Mouse (Mus musculus) olfactory bulb, adult 2 months (tissue): ENCODE results near the gene Fcho2. TPM values are rescaled to one million over a fixed set of nuclear protein-coding genes. Genes with fewer than 3 reads are reported as not detected.
"Not testable (repeated sequence)": the region's sequence is repeated elsewhere in the genome, so short reads cannot be mapped to it uniquely, and the experiment has no call there.

Experiments
- H3K27ac ChIP-seq: fragments of 200-500 bp; 2 replicates; pipeline ENCODE4 v1.5.1; 2012; ENCODE audit warnings: low read depth, low read length; ENCODE audit not compliant: insufficient read depth
- H3K4me1 ChIP-seq: fragments of 200-500 bp; 2 replicates; pipeline ENCODE4 v1.6.1; 2012; ENCODE audit warnings: low read length; ENCODE audit not compliant: control insufficient read depth, insufficient read depth
- H3K4me3 ChIP-seq: fragments of 200-500 bp; 2 replicates; pipeline ENCODE4 v1.5.1; 2012; ENCODE audit warnings: mild to moderate bottlenecking, low read depth, low read length, moderate library complexity; ENCODE audit not compliant: insufficient read depth
- CTCF ChIP-seq: fragments of 200-500 bp; IDR thresholded peaks from 2 replicates; pipeline ENCODE4 v1.5.1; 2012; ENCODE audit warnings: low read depth, mild to moderate bottlenecking, low read length, moderate library complexity; ENCODE audit not compliant: insufficient read depth
- POLR2A ChIP-seq: fragments of 200-500 bp; IDR thresholded peaks from 2 replicates; pipeline ENCODE4 v1.6.1; 2012; ENCODE audit warnings: mild to moderate bottlenecking, low read depth, low read length, moderate library complexity; ENCODE audit not compliant: insufficient read depth
- WGBS: fragments of 180-500 bp; shearing (Covaris S2); methylation state at CpG from one replicate; pipeline ENCODE4 v1.1.7; 2018; 5-methylcytosine and 5-hydroxymethylcytosine counted together
- polyA plus RNA-seq: library from polyadenylated mRNA; stranded (reverse); fragments of >200 nt; gene quantifications from 2 replicates; pipeline ENCODE4 v1.2.4, GENCODE M21; 2012; ENCODE audit warnings: low replicate concordance; ENCODE audit not compliant: missing spikeins, insufficient read depth, insufficient read length

The Fcho2 gene
- polyA plus RNA-seq, 1 experiment: not detected

- 73% methylated on average over 4 of the region's 4 CpGs for WGBS
- Histone ChIP-seq H3K27ac (no peak overlapping the region), H3K4me3 (no peak overlapping the region), H3K4me1 (no peaks in the 10 kb centered on the region)
- no peak for TF ChIP-seq CTCF
- no peak for TF ChIP-seq POLR2A
These were observed 10.3 kb upstream of the Fcho2 start for GRCm38 (mm10) chr13:98825574-98825973.

- Histone ChIP-seq H3K4me1 (peaks cover 4% of the 10 kb centered on the region; the same call in 1 of the 2 replicates), H3K4me3 (no peak overlapping the region), H3K27ac (no peak overlapping the region)
- TF ChIP-seq POLR2A (no peak), CTCF (no peak)
- 82% methylated on average over 2 of the region's 2 CpGs for WGBS
These were observed 3.8 kb upstream of the Fcho2 start for GRCm38 (mm10) chr13:98819094-98819493.

GRCm38 (mm10) chr13:98818205-98818604 lies 3.0 kb upstream of the Fcho2 start:
- H3K4me3 ChIP-seq: no peak overlapping the region
- TF ChIP-seq CTCF: no peak
- TF ChIP-seq POLR2A: no peak

GRCm38 (mm10) chr13:98817766-98818165 lies 2.5 kb upstream of the Fcho2 start:
- 47% methylated on average over 4 of the region's 4 CpGs for WGBS

More at GRCm38 (mm10) chr13:98818205-98818604, 3.0 kb upstream of the Fcho2 start:
- no peak overlapping the region for H3K27ac ChIP-seq
- WGBS: 86% methylated on average over 4 of the region's 4 CpGs
- peaks cover 4% of the 10 kb centered on the region; the same call in 1 of the 2 replicates for H3K4me1 ChIP-seq

GRCm38 (mm10) chr13:98816981-98817660 lies 1.9 kb upstream of the Fcho2 start:
- not testable (repeated sequence) for H3K4me1 ChIP-seq, H3K27ac ChIP-seq, H3K4me3 ChIP-seq
- WGBS: 82% methylated on average over 4 of the region's 4 CpGs

More at GRCm38 (mm10) chr13:98817766-98818165, 2.5 kb upstream of the Fcho2 start:
- Histone ChIP-seq H3K27ac (no peak overlapping the region), H3K4me3 (no peak overlapping the region), H3K4me1 (peaks cover 4% of the 10 kb centered on the region; the same call in 1 of the 2 replicates)
- TF ChIP-seq CTCF (no peak), POLR2A (no peak)

GRCm38 (mm10) chr13:98816571-98816970 lies 1.3 kb upstream of the Fcho2 start:
- no peak overlapping the region for H3K4me3 ChIP-seq
- no peak for TF ChIP-seq CTCF
- TF ChIP-seq POLR2A: no peak
- 89% methylated on average over 9 of the region's 9 CpGs for WGBS
- H3K4me1 ChIP-seq: peaks cover 4% of the 10 kb centered on the region; the same call in 1 of the 2 replicates
- no peak overlapping the region for H3K27ac ChIP-seq

- H3K27ac ChIP-seq: peak overlapping the region; percentile 38
- WGBS: under 1% methylated on average over 73 of the region's 81 CpGs
These were observed 791 bp downstream of the Fcho2 start for GRCm38 (mm10) chr13:98814275-98815040.

GRCm38 (mm10) chr13:98813596-98814274 lies 1.5 kb downstream of the Fcho2 start:
- Histone ChIP-seq H3K27ac (no peak overlapping the region), H3K4me1 (peaks cover 4% of the 10 kb centered on the region; the same call in 1 of the 2 replicates), H3K4me3 (peak overlapping the region; percentile 82; the same call in 1 of the 2 replicates)
- 23% methylated on average over 12 of the region's 12 CpGs for WGBS
- TF ChIP-seq CTCF (no peak), POLR2A (no peak)

More at GRCm38 (mm10) chr13:98814275-98815040, 791 bp downstream of the Fcho2 start:
- TF ChIP-seq CTCF (no peak), POLR2A (no peak; the same call in 1 of the 2 replicates)
- H3K4me1 ChIP-seq: peaks cover 4% of the 10 kb centered on the region; the same call in 1 of the 2 replicates
- H3K4me3 ChIP-seq: peak overlapping the region; percentile 82

- TF ChIP-seq POLR2A (no peak), CTCF (no peak)
- H3K4me3 ChIP-seq: no peak overlapping the region
- 76% methylated on average over 2 of the region's 2 CpGs for WGBS
- peaks cover 4% of the 10 kb centered on the region; the same call in 1 of the 2 replicates for H3K4me1 ChIP-seq
- no peak overlapping the region for H3K27ac ChIP-seq
These were observed 2.1 kb downstream of the Fcho2 start for GRCm38 (mm10) chr13:98813167-98813566.
